Mouse (Mus musculus) MEL (cell line): ENCODE data around the gene Me3. TPM values are rescaled to one million over a fixed set of nuclear protein-coding genes. Genes with fewer than 3 reads are reported as not detected.

Experiments used
- DNase-seq: peaks from one replicate; pipeline ENCODE4 v3.0.0; 2011; ENCODE audit warnings: low read depth, low spot score
- H3K27ac ChIP-seq: 2 replicates; pipeline ENCODE4 v1.5.1; 2012; ENCODE audit warnings: low read depth, mild to moderate bottlenecking, control low read depth, low read length, moderate library complexity; ENCODE audit not compliant: control insufficient read depth
- H3K27me3 ChIP-seq, 2 experiments: fragments of 150-350 bp in 1 of 2; sonication (generic) in 1 of 2; 2 replicates each; pipeline ENCODE4 v1.6.1; 2012; ENCODE audit warnings: low read length in 2 of 2, mild to moderate bottlenecking in 2 of 2, improper control_type of control experiment in 1 of 2, moderate library complexity in 1 of 2; ENCODE audit not compliant: insufficient read depth in 2 of 2, control insufficient read depth in 1 of 2
- H3K36me3 ChIP-seq, 2 experiments: 2 replicates each; pipeline ENCODE4 v1.6.1; 2012 to 2014; ENCODE audit warnings: low read length in 2 of 2, improper control_type of control experiment in 1 of 2, inconsistent platforms in 1 of 2, mild to moderate bottlenecking in 1 of 2; ENCODE audit not compliant: insufficient read depth in 2 of 2, control insufficient read depth in 1 of 2
- H3K4me1 ChIP-seq, 2 experiments: fragments of 150-350 bp in 1 of 2; sonication (generic) in 1 of 2; 2 replicates each; pipeline ENCODE4 v1.6.1; 2012; ENCODE audit warnings: low read length in 2 of 2, improper control_type of control experiment in 1 of 2, mild to moderate bottlenecking in 1 of 2; ENCODE audit not compliant: insufficient read depth in 2 of 2, control insufficient read depth in 1 of 2
- H3K4me3 ChIP-seq, 2 experiments: fragments of 150-350 bp in 1 of 2; sonication (generic) in 1 of 2; 2 replicates each; pipeline ENCODE4 v1.5.1; 2012; ENCODE audit warnings: low read depth in 2 of 2, low read length in 2 of 2, mild to moderate bottlenecking in 2 of 2, moderate library complexity in 2 of 2, control low read depth in 1 of 2, improper control_type of control experiment in 1 of 2; ENCODE audit not compliant: control insufficient read depth in 1 of 2, insufficient read depth in 1 of 2
- H3K79me2 ChIP-seq: 2 replicates; pipeline ENCODE4 v1.6.1; 2012; ENCODE audit warnings: mild to moderate bottlenecking, low read length, moderate library complexity; ENCODE audit not compliant: control insufficient read depth, poor library complexity, insufficient read depth
- H3K9ac ChIP-seq: 2 replicates; pipeline ENCODE4 v1.6.1; 2012; ENCODE audit warnings: low read depth, mild to moderate bottlenecking, control low read depth, low read length, moderate library complexity; ENCODE audit not compliant: control insufficient read depth, poor library complexity, severe bottlenecking
- H3K9me3 ChIP-seq: fragments of 150-350 bp; sonication (generic); replicated peaks from 2 replicates; pipeline ENCODE4 v1.6.1; 2012; ENCODE audit warnings: mild to moderate bottlenecking, low read length, improper control_type of control experiment, moderate library complexity; ENCODE audit not compliant: insufficient read depth
- CHD1 ChIP-seq: IDR thresholded peaks from 2 replicates; pipeline ENCODE4 v1.6.1; 2012; ENCODE audit warnings: low read depth, mild to moderate bottlenecking, inconsistent platforms, low read length, improper control_type of control experiment
- CTCF ChIP-seq, 3 experiments: IDR thresholded peaks in 2 of 3; conservative IDR thresholded peaks in 1 of 3; 2 replicates each; pipeline ENCODE4 v1.5.1; 2011 to 2012; ENCODE audit warnings: low read length in 3 of 3, low read depth in 2 of 3, mild to moderate bottlenecking in 2 of 3, improper control_type of control experiment in 1 of 3, inconsistent platforms in 1 of 3, mixed read lengths in 1 of 3, moderate library complexity in 1 of 3; ENCODE audit not compliant: control insufficient read depth in 1 of 3, insufficient read depth in 1 of 3, poor library complexity in 1 of 3, severe bottlenecking in 1 of 3
- ELF1 ChIP-seq: IDR thresholded peaks from 2 replicates; pipeline ENCODE4 v1.6.1; 2014; ENCODE audit warnings: low read depth, mild to moderate bottlenecking, inconsistent platforms, low read length, improper control_type of control experiment, moderate library complexity
- EP300 ChIP-seq, 2 experiments: IDR thresholded peaks; 2 replicates each; pipeline ENCODE4 v1.6.1; 2011; ENCODE audit warnings: improper control_type of control experiment in 2 of 2, low read length in 2 of 2, low read depth in 1 of 2, mild to moderate bottlenecking in 1 of 2
- ETS1 ChIP-seq: IDR thresholded peaks from 2 replicates; pipeline ENCODE4 v1.6.1; 2012; ENCODE audit warnings: low read depth, mild to moderate bottlenecking, inconsistent platforms, low read length, improper control_type of control experiment, moderate library complexity
- HCFC1 ChIP-seq: IDR thresholded peaks from 2 replicates; pipeline ENCODE4 v1.6.1; 2012; ENCODE audit warnings: low read depth, mild to moderate bottlenecking, inconsistent platforms, low read length, improper control_type of control experiment, moderate library complexity
- MAFK ChIP-seq: IDR thresholded peaks from 2 replicates; pipeline ENCODE4 v1.6.1; 2011; ENCODE audit warnings: low read depth, mild to moderate bottlenecking, low read length, improper control_type of control experiment, borderline replicate concordance
- MYB ChIP-seq: IDR thresholded peaks from 2 replicates; pipeline ENCODE4 v1.6.1; 2011; ENCODE audit warnings: mild to moderate bottlenecking, low read depth, low read length, improper control_type of control experiment
- POLR2AphosphoS5 ChIP-seq: IDR thresholded peaks from 2 replicates; pipeline ENCODE4 v1.6.1; 2012; ENCODE audit warnings: low read depth, borderline replicate concordance, mild to moderate bottlenecking, inconsistent platforms, low read length, moderate library complexity, mixed read lengths
- RAD21 ChIP-seq: IDR thresholded peaks from 2 replicates; pipeline ENCODE4 v1.6.1; 2011; ENCODE audit warnings: mild to moderate bottlenecking, low read depth, low read length, improper control_type of control experiment
- RCOR1 ChIP-seq: IDR thresholded peaks from 2 replicates; pipeline ENCODE4 v1.6.1; 2012; ENCODE audit warnings: low read depth, mild to moderate bottlenecking, inconsistent platforms, low read length, improper control_type of control experiment
- SIN3A ChIP-seq: IDR thresholded peaks from 2 replicates; pipeline ENCODE4 v1.6.1; 2012; ENCODE audit warnings: low read length, improper control_type of control experiment, inconsistent platforms
- SMC3 ChIP-seq: IDR thresholded peaks from 2 replicates; pipeline ENCODE4 v1.6.1; 2011; ENCODE audit warnings: low read depth, low read length, improper control_type of control experiment
- ZKSCAN1 ChIP-seq: IDR thresholded peaks from 2 replicates; pipeline ENCODE4 v1.6.1; 2012; ENCODE audit warnings: low read depth, mild to moderate bottlenecking, inconsistent platforms, low read length, improper control_type of control experiment, moderate library complexity
- ZMIZ1 ChIP-seq: IDR thresholded peaks from 2 replicates; pipeline ENCODE4 v1.6.1; 2012; ENCODE audit warnings: low read depth, mild to moderate bottlenecking, inconsistent platforms, low read length, improper control_type of control experiment, moderate library complexity
- polyA plus RNA-seq, 2 experiments: library from polyadenylated mRNA; stranded (reverse) in 1 of 2; unstranded in 1 of 2; fragments of >175 nt in 1 of 2; fragments of >200 nt in 1 of 2; gene quantifications; 2 replicates each; pipeline versions ENCODE4 v1.2.1 to v1.2.4; 2012; ENCODE audit warnings: low replicate concordance in 2 of 2, low read depth in 1 of 2; ENCODE audit not compliant: insufficient read length in 2 of 2, insufficient read depth in 1 of 2, missing spikeins in 1 of 2
- total RNA-seq: library from RNA; depleted of rRNA; stranded (reverse); fragments of 300-350 nt; gene quantifications from 2 replicates; pipeline ENCODE4 v1.2.3, GENCODE M21; 2012

Me3 gene
- total and polyA plus RNA-seq, 3 experiments, result 0.35 TPM; not detected in 2

GRCm38 (mm10) chr7:89856440-89857217 is 224.4 kb downstream of the Me3 start:
- no peaks in the 10 kb centered on the region for H3K36me3 ChIP-seq
- no peak overlapping the region for H3K27ac ChIP-seq
- peaks cover 3 to 6% of the 10 kb centered on the region in 2 experiments for H3K27me3 ChIP-seq
- H3K4me3 ChIP-seq, result no peak overlapping the region
- no peaks in the 10 kb centered on the region for H3K9me3 ChIP-seq
- TF ChIP-seq SIN3A, result no peak
- TF ChIP-seq ZKSCAN1, result no peak
- TF ChIP-seq EP300 (IDR thresholded peaks at IDR 0.05; ENCODE audit: low read depth in 1 of 2, low read length in 2 of 2), result no peak
- TF ChIP-seq ZMIZ1, result no peak
- no peak for TF ChIP-seq MYB
- no peak for TF ChIP-seq ELF1
- no peak for TF ChIP-seq ETS1
- TF ChIP-seq RAD21, result no peak
- TF ChIP-seq CHD1, result no peak
- no peak for TF ChIP-seq HCFC1
- no peak for TF ChIP-seq RCOR1
- no peak for TF ChIP-seq MAFK
- TF ChIP-seq, all 39 proteins: peak for 0
- Histone ChIP-seq H3K9ac (no peak overlapping the region), H3K4me1 (no peaks in the 10 kb centered on the region), H3K79me2 (no peaks in the 10 kb centered on the region)
- DNase-seq, result no peak

DNA sequence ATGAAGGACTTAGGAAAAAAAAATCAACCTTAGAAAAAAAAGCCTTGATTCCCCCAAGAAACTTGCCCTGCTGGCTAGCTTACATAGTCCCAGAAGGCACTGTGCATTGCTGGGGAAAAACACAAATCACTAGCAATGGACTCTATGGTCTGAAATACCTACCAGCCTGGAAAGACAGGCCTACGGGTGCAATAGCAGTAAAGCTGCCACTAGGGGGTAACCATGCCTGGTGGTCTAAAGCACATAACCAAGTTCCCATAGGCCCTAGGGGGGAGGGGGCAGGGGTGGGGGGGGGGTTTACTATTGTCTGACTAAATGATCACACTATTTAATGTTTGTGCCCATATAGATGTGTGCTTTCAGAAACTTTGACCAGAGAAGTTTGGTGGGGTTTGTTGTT is 232.6 kb downstream of the Me3 start:
- DNase-seq, result peak; percentile 18
- no peak overlapping the region for H3K4me3 ChIP-seq
- no peaks in the 10 kb centered on the region for H3K4me1 ChIP-seq
- no peaks in the 10 kb centered on the region for H3K36me3 ChIP-seq
- no peaks in the 10 kb centered on the region for H3K79me2 ChIP-seq
- no peaks in the 10 kb centered on the region for H3K9me3 ChIP-seq
- no peak overlapping the region for H3K9ac ChIP-seq
- TF ChIP-seq POLR2AphosphoS5 (no peak), SMC3 (peak; percentile 23; the same call in 1 of the 2 replicates), CTCF (IDR thresholded peaks at IDR 0.05 in 2 of 3, conservative IDR thresholded peaks at IDR 0.05 in 1 of 3; ENCODE audit: control insufficient read depth in 1 of 3, insufficient read depth in 1 of 3, low read depth in 2 of 3, low read length in 3 of 3, poor library complexity in 1 of 3, severe bottlenecking in 1 of 3) (peak; percentile 31 to 43 (median 35); a peak in 5 of 6 replicates)
- H3K27ac ChIP-seq, result no peak overlapping the region
- H3K27me3 ChIP-seq, result no peaks in the 10 kb centered on the region; a peak in 1 of 4 replicates
